Mouse (Mus musculus): ENCODE data around the gene Fam166a. TPM values are rescaled to one million over a fixed set of nuclear protein-coding genes. Genes with fewer than 3 reads are reported as not detected.

The Fam166a gene
- polyA plus RNA-seq, 1 experiment from 2014 or later, result 0.88 TPM

DNA sequence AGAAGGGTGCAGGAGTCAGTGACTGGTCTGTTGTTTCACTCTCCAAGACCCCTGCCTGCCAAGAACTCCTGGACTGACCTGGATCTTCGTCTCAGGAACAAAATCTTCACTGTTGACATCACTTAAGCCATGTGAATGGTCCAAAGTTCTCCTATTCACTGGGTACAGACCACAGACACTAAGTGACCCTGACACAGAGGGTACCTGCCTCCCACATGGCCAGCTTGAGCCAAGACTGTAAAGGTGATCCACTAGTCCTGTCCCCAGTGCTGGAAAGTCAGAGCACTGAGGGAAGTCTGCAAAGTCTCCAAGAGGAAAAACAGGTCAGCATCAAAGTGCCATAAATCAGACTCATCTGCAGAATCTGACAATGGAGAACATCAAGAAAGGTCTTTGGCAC lies 11.0 kb upstream of the Fam166a start:
- H3K36me3 ChIP-seq (ENCODE audit: control insufficient read depth, insufficient read depth, low read length), result peaks cover 11% of the 10 kb centered on the region; the same call in 1 of the 2 replicates
- ATAC-seq (replicated peaks; ENCODE audit: low FRiP score), result no peak

DNA sequence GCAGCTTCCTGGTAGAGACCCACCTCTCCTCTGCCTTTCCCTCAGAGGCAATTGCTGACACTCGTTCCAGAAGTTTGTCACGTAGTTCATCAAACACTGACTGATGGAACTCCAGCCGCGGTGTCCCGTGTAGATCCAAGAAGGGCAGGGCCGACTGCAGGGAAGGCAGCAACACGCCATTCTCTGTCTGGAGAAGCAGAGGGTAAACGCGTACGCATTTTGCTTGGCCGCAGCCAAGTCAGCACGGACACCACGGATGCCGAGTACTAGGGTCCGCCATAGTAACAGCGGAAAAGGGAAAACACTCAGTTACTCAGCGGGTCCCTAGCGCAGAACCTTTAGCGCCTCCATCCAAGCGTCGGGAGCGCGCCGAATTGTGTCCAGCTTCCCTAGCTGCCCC lies 7.9 kb upstream of the Fam166a start:
- H3K4me3 ChIP-seq (ENCODE audit: low read depth, low read length), result peak overlapping the region; percentile 78
- H3K36me3 ChIP-seq (ENCODE audit: control insufficient read depth, insufficient read depth, low read length), result peaks cover 5% of the 10 kb centered on the region; the same call in 1 of the 2 replicates
- H3K9me3 ChIP-seq (ENCODE audit: control insufficient read depth, low read length), result no peaks in the 10 kb centered on the region
- 1% methylated on average over 24 of the region's 24 CpGs for WGBS
- H3K4me1 ChIP-seq (replicated peaks; ENCODE audit: control insufficient read depth, insufficient read depth, low read length), result peaks cover 6% of the 10 kb centered on the region; the same call in 1 of the 2 replicates
- H3K9ac ChIP-seq (ENCODE audit: low read length), result peak overlapping the region; percentile 89
- DNase-seq (ENCODE audit: low spot score) (no peak), ATAC-seq (replicated peaks; ENCODE audit: low FRiP score) (peak; percentile 2; the same call in 1 of the 2 replicates)
- H3K4me2 ChIP-seq (ENCODE audit: low read depth, low read length, severe bottlenecking), result peak overlapping the region; percentile 75
- no peaks in the 10 kb centered on the region for H3K27me3 ChIP-seq (ENCODE audit: control insufficient read depth, insufficient read depth, low read length)
- H3K27ac ChIP-seq (ENCODE audit: low read depth, low read length), result peak overlapping the region; percentile 57

More for the DNA sequence above, 11.0 kb upstream of the Fam166a start:
- no peak overlapping the region for H3K9ac ChIP-seq (ENCODE audit: low read length)
- no peak overlapping the region for H3K27ac ChIP-seq (ENCODE audit: low read depth, low read length)
- no peaks in the 10 kb centered on the region for H3K27me3 ChIP-seq (ENCODE audit: control insufficient read depth, insufficient read depth, low read length)
- H3K4me2 ChIP-seq (ENCODE audit: low read depth, low read length, severe bottlenecking), result no peak overlapping the region
- DNase-seq (ENCODE audit: low spot score), result no peak
- H3K9me3 ChIP-seq (ENCODE audit: control insufficient read depth, low read length), result no peaks in the 10 kb centered on the region
- H3K4me3 ChIP-seq (ENCODE audit: low read depth, low read length), result no peak overlapping the region
- WGBS, result 85% methylated on average over 1 of the region's 1 CpGs
- H3K4me1 ChIP-seq (replicated peaks; ENCODE audit: control insufficient read depth, insufficient read depth, low read length), result peaks cover 6% of the 10 kb centered on the region; the same call in 1 of the 2 replicates

DNA sequence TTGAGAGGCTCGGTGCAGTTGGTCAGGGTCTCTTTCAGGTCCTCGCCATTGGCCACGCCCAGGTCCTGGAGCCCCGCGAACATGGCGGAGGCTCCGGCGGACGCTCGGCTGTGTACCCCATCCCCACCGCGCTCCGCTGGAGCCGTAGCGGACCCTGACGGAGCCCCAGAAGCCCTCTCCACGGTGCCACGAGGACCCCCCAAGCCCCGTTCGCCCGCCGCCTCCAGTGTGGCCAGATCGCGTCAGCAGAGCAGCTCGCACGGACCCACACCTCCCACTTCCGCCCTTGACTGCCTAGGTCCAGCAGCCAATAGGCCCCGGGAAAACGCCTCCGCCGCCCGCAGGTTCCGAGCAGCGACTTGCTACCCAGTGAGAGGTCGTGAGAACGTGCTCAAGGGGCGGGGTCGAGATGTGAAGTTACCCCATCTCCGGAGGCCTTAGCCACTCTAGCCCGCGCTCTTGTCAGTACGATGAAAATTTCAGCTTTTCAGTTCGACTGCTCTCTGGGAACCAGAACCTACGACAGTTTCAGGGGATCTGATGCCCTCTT lies 7.3 kb upstream of the Fam166a start, which contains the start of gene Nelfb:
Nelfb (minus strand) TSS at position 369 of the 550 bp plus-strand sequence.
- H3K4me1 ChIP-seq (replicated peaks; ENCODE audit: control insufficient read depth, insufficient read depth, low read length), result peaks cover 6% of the 10 kb centered on the region; the same call in 1 of the 2 replicates
- peak; percentile 95 for ATAC-seq (replicated peaks; ENCODE audit: low FRiP score)
- peak within 1 kb of the TSS; percentile 89 for H3K9ac ChIP-seq (ENCODE audit: low read length)
- peak within 1 kb of the TSS; percentile 75 for H3K4me2 ChIP-seq (ENCODE audit: low read depth, low read length, severe bottlenecking)
- H3K9me3 ChIP-seq (ENCODE audit: control insufficient read depth, low read length), result no peaks in the 10 kb centered on the region
- H3K4me3 ChIP-seq (ENCODE audit: low read depth, low read length), result peak within 1 kb of the TSS; percentile 78
- WGBS, result under 1% methylated on average over 43 of the region's 44 CpGs
- no peaks in the 10 kb centered on the region for H3K36me3 ChIP-seq (ENCODE audit: control insufficient read depth, insufficient read depth, low read length)
- no peaks in the 10 kb centered on the region for H3K27me3 ChIP-seq (ENCODE audit: control insufficient read depth, insufficient read depth, low read length)
- H3K27ac ChIP-seq (ENCODE audit: low read depth, low read length), result peak within 1 kb of the TSS; percentile 57
- peak; percentile 95 for DNase-seq (ENCODE audit: low spot score)

DNA sequence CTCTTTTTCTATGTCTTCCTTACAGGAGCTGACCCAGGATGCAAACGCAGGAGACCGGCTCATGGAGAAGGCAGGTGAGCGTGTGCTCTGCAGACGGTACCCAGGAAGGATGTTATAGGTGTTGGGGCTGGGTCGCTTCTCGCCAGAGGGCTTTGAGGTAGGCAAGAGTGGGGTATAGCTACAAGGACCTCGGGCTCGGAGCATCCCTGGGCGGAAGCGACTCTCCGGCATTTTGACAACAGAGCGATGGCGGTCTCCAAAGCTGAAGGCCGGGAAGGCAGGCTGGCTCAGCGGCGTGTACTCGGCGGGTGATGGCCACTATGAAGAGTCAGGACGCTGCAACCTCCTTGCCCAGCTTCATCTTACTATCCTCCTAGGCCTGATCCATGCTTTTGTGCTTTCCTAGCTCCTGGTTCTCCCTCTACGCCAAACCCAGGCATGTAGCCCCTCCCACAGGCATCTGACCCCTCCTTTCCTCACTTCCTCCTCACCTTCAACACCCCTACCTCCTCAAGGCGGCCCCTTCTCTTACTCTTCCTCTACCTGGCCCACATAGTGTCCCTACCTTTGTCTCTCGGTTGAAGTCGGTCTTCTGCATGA lies 5.2 kb upstream of the Fam166a start:
- DNase-seq (ENCODE audit: low spot score) (no peak), ATAC-seq (replicated peaks; ENCODE audit: low FRiP score) (no peak)
- Histone ChIP-seq H3K9me3 (ENCODE audit: control insufficient read depth, low read length) (no peaks in the 10 kb centered on the region), H3K4me1 (replicated peaks; ENCODE audit: control insufficient read depth, insufficient read depth, low read length) (peaks cover 6% of the 10 kb centered on the region; the same call in 1 of the 2 replicates), H3K4me2 (ENCODE audit: low read depth, low read length, severe bottlenecking) (no peak overlapping the region), H3K4me3 (ENCODE audit: low read depth, low read length) (no peak overlapping the region), H3K27ac (ENCODE audit: low read depth, low read length) (no peak overlapping the region), H3K36me3 (ENCODE audit: control insufficient read depth, insufficient read depth, low read length) (no peaks in the 10 kb centered on the region), H3K9ac (ENCODE audit: low read length) (no peak overlapping the region), H3K27me3 (ENCODE audit: control insufficient read depth, insufficient read depth, low read length) (no peaks in the 10 kb centered on the region)
- whole genome bisulfite sequencing, result 69% methylated on average over 23 of the region's 23 CpGs

- no peak within 1 kb of the TSS for H3K9ac ChIP-seq (ENCODE audit: low read length)
- H3K4me2 ChIP-seq (ENCODE audit: low read depth, low read length, severe bottlenecking), result no peak within 1 kb of the TSS
- no peak within 1 kb of the TSS for H3K27ac ChIP-seq (ENCODE audit: low read depth, low read length)
- WGBS, result 78% methylated on average over 3 of the region's 3 CpGs
- ATAC-seq (replicated peaks; ENCODE audit: low FRiP score), result no peak
- DNase-seq (ENCODE audit: low spot score), result no peak
- no peak within 1 kb of the TSS for H3K4me3 ChIP-seq (ENCODE audit: low read depth, low read length)
- H3K36me3 ChIP-seq (ENCODE audit: control insufficient read depth, insufficient read depth, low read length), result no peaks in the 10 kb centered on the region
- no peaks in the 10 kb centered on the region for H3K27me3 ChIP-seq (ENCODE audit: control insufficient read depth, insufficient read depth, low read length)
- peaks cover 6% of the 10 kb centered on the region; the same call in 1 of the 2 replicates for H3K4me1 ChIP-seq (replicated peaks; ENCODE audit: control insufficient read depth, insufficient read depth, low read length)
- no peaks in the 10 kb centered on the region for H3K9me3 ChIP-seq (ENCODE audit: control insufficient read depth, low read length)
Measured at GRCm38 (mm10) chr2:25214444-25214843, 4.1 kb upstream of the Fam166a start, which contains the start of gene Stpg3. Stpg3 (minus strand) TSS chr2:25214637.

- WGBS, result 65% methylated on average over 2 of the region's 2 CpGs
- Histone ChIP-seq H3K36me3 (ENCODE audit: control insufficient read depth, insufficient read depth, low read length) (no peaks in the 10 kb centered on the region), H3K9me3 (ENCODE audit: control insufficient read depth, low read length) (no peaks in the 10 kb centered on the region), H3K27ac (ENCODE audit: low read depth, low read length) (no peak overlapping the region), H3K9ac (ENCODE audit: low read length) (no peak overlapping the region), H3K4me2 (ENCODE audit: low read depth, low read length, severe bottlenecking) (no peak overlapping the region), H3K4me3 (ENCODE audit: low read depth, low read length) (no peak overlapping the region), H3K27me3 (ENCODE audit: control insufficient read depth, insufficient read depth, low read length) (no peaks in the 10 kb centered on the region), H3K4me1 (replicated peaks; ENCODE audit: control insufficient read depth, insufficient read depth, low read length) (no peaks in the 10 kb centered on the region)
- no peak for DNase-seq (ENCODE audit: low spot score)
- no peak for ATAC-seq (replicated peaks; ENCODE audit: low FRiP score)
Measured at GRCm38 (mm10) chr2:25217666-25218065, 879 bp upstream of the Fam166a start.

DNA sequence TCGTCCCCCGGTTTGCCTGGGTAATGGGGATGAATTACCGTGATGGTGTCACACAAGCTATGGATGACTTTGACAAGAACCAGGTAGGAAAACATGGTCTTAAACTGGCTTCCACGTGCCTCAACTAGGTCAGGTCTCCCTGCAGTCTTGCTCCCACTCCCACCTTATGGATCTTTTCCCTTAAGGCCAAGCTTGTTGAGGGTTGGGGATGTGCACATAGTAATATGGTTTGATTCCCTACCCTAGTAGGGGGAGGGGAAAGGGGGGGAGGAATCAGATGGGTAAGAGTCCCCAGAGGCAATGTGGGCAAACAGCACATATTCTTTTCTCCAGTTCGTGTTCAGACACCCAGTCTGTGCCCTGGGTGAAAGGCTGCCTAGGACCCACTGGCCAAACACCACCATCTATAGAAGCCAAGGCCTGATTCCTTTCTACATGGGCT lies 2.8 kb downstream of the Fam166a start:
- no peaks in the 10 kb centered on the region for H3K27me3 ChIP-seq (ENCODE audit: control insufficient read depth, insufficient read depth, low read length)
- H3K9me3 ChIP-seq (ENCODE audit: control insufficient read depth, low read length), result no peaks in the 10 kb centered on the region
- H3K4me3 ChIP-seq (ENCODE audit: low read depth, low read length), result no peak overlapping the region
- no peak overlapping the region for H3K9ac ChIP-seq (ENCODE audit: low read length)
- DNase-seq (ENCODE audit: low spot score) (no peak), ATAC-seq (replicated peaks; ENCODE audit: low FRiP score) (no peak)
- H3K4me1 ChIP-seq (replicated peaks; ENCODE audit: control insufficient read depth, insufficient read depth, low read length), result peaks cover 5% of the 10 kb centered on the region; the same call in 1 of the 2 replicates
- H3K36me3 ChIP-seq (ENCODE audit: control insufficient read depth, insufficient read depth, low read length), result no peaks in the 10 kb centered on the region
- no peak overlapping the region for H3K27ac ChIP-seq (ENCODE audit: low read depth, low read length)
- no peak overlapping the region for H3K4me2 ChIP-seq (ENCODE audit: low read depth, low read length, severe bottlenecking)
- WGBS, result 79% methylated on average over 5 of the region's 5 CpGs

DNA sequence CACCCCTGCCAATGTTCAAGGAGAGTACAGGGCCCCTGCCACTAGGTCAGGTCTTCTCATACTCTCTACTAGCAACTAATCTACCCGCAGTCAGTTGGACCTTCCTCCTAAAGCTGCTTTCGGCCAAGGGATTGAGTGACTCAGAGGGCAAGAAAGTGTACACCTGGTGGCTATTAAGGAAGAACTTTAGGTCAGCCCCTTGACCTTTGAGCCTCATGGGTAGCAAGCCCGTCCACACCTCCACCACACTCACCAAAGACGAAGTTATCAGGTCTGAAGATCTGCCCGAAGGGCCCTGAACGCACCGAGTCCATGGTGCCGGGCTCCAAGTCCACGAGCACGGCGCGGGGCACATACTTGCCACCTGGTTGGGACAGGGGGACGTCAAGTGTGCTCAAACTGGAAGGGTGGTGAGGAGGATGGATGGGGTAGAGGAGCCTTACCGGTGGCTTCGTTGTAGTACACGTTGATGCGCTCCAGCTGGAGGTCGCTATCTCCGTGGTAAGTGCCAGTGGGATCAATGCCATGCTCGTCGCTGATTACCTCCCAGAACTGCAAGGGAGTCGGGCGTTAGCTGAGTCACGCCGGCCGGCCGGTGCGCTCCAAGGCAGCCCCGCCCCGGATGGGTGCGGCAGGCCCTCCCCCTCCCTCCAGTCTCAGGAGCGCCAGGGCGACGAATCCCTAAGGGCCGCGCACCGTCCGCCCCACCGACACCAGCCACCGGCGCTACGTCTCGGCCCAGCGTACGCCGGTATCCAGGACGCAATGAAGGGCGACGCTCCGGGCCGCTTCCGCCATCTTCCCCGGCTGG lies 5.3 kb downstream of the Fam166a start:
- DNase-seq (ENCODE audit: low spot score) (peak; percentile 86), ATAC-seq (replicated peaks; ENCODE audit: low FRiP score) (peak; percentile 39)
- peak overlapping the region; percentile 94 for H3K4me2 ChIP-seq (ENCODE audit: low read depth, low read length, severe bottlenecking)
- peak overlapping the region; percentile 89 for H3K27ac ChIP-seq (ENCODE audit: low read depth, low read length)
- H3K4me1 ChIP-seq (replicated peaks; ENCODE audit: control insufficient read depth, insufficient read depth, low read length), result peaks cover 5% of the 10 kb centered on the region; the same call in 1 of the 2 replicates
- peak overlapping the region; percentile 92 for H3K4me3 ChIP-seq (ENCODE audit: low read depth, low read length)
- no peaks in the 10 kb centered on the region for H3K9me3 ChIP-seq (ENCODE audit: control insufficient read depth, low read length)
- 1% methylated on average over 52 of the region's 53 CpGs for WGBS
- H3K36me3 ChIP-seq (ENCODE audit: control insufficient read depth, insufficient read depth, low read length), result no peaks in the 10 kb centered on the region
- no peaks in the 10 kb centered on the region for H3K27me3 ChIP-seq (ENCODE audit: control insufficient read depth, insufficient read depth, low read length)
- peak overlapping the region; percentile 86 for H3K9ac ChIP-seq (ENCODE audit: low read length)

Measured in forebrain, embryonic 11.5 days (tissue).